Mouse (Mus musculus): ENCODE measurements around the gene Gnmt. TPM values are rescaled to one million over a fixed set of nuclear protein-coding genes. Genes with fewer than 3 reads are reported as not detected.

Gnmt gene
- polyA plus RNA-seq, 1 experiment = 54.3 TPM

- no peak for DNase-seq
- Histone ChIP-seq H3K4me1 (ENCODE audit: control insufficient read depth, insufficient read depth, low read length) (no peaks in the 10 kb centered on the region), H3K36me3 (ENCODE audit: control insufficient read depth, insufficient read depth, low read length) (no peaks in the 10 kb centered on the region), H3K27me3 (replicated peaks; ENCODE audit: control insufficient read depth, insufficient read depth, low read length) (no peaks in the 10 kb centered on the region), H3K27ac (ENCODE audit: insufficient read depth, low read depth, low read length) (no peak overlapping the region), H3K4me3 (ENCODE audit: insufficient read depth, low read depth, low read length) (no peak overlapping the region)
- TF ChIP-seq CTCF (conservative IDR thresholded peaks at IDR 0.05; ENCODE audit: insufficient read depth, insufficient read length, low read depth, low read length) (no peak), POLR2A (IDR thresholded peaks at IDR 0.05; ENCODE audit: low read depth, low read length) (no peak)
- 69% methylated on average over 1 of the region's 1 CpGs for WGBS
These were observed 34.4 kb downstream of the Gnmt start for GRCm38 (mm10) chr17:46694517-46695063.

DNA sequence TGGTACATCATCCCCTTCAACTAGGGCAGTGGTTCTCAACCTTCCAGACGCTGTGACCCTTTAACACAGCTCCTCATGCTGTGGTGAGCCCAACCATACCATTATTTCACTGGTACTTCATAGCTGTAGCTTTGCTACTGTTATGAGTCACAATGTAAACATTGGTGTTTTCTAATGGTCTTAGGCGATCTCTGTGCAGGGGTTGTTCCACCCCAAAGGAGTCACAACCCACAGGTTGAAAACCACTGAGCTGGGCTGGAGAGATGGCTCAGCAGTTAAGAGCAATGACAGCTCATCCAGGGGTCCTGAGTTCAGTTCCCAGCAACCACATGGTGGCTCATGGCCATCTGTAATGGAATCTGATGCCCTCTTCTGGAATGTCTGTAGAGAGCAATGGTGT lies 37.6 kb downstream of the Gnmt start:
- no peak for DNase-seq

GRCm38 (mm10) chr17:46690665-46691064 lies 38.3 kb downstream of the Gnmt start:
- Histone ChIP-seq H3K4me3 (ENCODE audit: insufficient read depth, low read depth, low read length) (no peak overlapping the region), H3K4me1 (ENCODE audit: control insufficient read depth, insufficient read depth, low read length) (no peaks in the 10 kb centered on the region), H3K36me3 (ENCODE audit: control insufficient read depth, insufficient read depth, low read length) (no peaks in the 10 kb centered on the region), H3K27ac (ENCODE audit: insufficient read depth, low read depth, low read length) (no peak overlapping the region), H3K27me3 (replicated peaks; ENCODE audit: control insufficient read depth, insufficient read depth, low read length) (no peaks in the 10 kb centered on the region)
- DNase-seq = no peak
- WGBS = 95% methylated on average over 12 of the region's 12 CpGs
- TF ChIP-seq POLR2A (IDR thresholded peaks at IDR 0.05; ENCODE audit: low read depth, low read length) (no peak), CTCF (conservative IDR thresholded peaks at IDR 0.05; ENCODE audit: insufficient read depth, insufficient read length, low read depth, low read length) (no peak)

More for the DNA sequence above, 37.6 kb downstream of the Gnmt start:
- Histone ChIP-seq H3K27me3 (replicated peaks; ENCODE audit: control insufficient read depth, insufficient read depth, low read length) (no peaks in the 10 kb centered on the region), H3K4me1 (ENCODE audit: control insufficient read depth, insufficient read depth, low read length) (no peaks in the 10 kb centered on the region), H3K27ac (ENCODE audit: insufficient read depth, low read depth, low read length) (no peak overlapping the region), H3K4me3 (ENCODE audit: insufficient read depth, low read depth, low read length) (no peak overlapping the region), H3K36me3 (ENCODE audit: control insufficient read depth, insufficient read depth, low read length) (no peaks in the 10 kb centered on the region)
- TF ChIP-seq POLR2A (IDR thresholded peaks at IDR 0.05; ENCODE audit: low read depth, low read length) (no peak), CTCF (conservative IDR thresholded peaks at IDR 0.05; ENCODE audit: insufficient read depth, insufficient read length, low read depth, low read length) (no peak)
- WGBS = 90% methylated on average over 2 of the region's 2 CpGs

GRCm38 (mm10) chr17:46685913-46686312 lies 43.1 kb downstream of the Gnmt start:
- 84% methylated on average over 6 of the region's 6 CpGs for WGBS
- no peaks in the 10 kb centered on the region for H3K36me3 ChIP-seq (ENCODE audit: control insufficient read depth, insufficient read depth, low read length)
- H3K27me3 ChIP-seq (replicated peaks; ENCODE audit: control insufficient read depth, insufficient read depth, low read length) = no peaks in the 10 kb centered on the region
- DNase-seq = no peak
- peaks cover 5% of the 10 kb centered on the region for H3K4me1 ChIP-seq (ENCODE audit: control insufficient read depth, insufficient read depth, low read length)
- no peak overlapping the region for H3K27ac ChIP-seq (ENCODE audit: insufficient read depth, low read depth, low read length)
- no peak for TF ChIP-seq CTCF (conservative IDR thresholded peaks at IDR 0.05; ENCODE audit: insufficient read depth, insufficient read length, low read depth, low read length)
- no peak for TF ChIP-seq POLR2A (IDR thresholded peaks at IDR 0.05; ENCODE audit: low read depth, low read length)
- H3K4me3 ChIP-seq (ENCODE audit: insufficient read depth, low read depth, low read length) = no peak overlapping the region

DNA sequence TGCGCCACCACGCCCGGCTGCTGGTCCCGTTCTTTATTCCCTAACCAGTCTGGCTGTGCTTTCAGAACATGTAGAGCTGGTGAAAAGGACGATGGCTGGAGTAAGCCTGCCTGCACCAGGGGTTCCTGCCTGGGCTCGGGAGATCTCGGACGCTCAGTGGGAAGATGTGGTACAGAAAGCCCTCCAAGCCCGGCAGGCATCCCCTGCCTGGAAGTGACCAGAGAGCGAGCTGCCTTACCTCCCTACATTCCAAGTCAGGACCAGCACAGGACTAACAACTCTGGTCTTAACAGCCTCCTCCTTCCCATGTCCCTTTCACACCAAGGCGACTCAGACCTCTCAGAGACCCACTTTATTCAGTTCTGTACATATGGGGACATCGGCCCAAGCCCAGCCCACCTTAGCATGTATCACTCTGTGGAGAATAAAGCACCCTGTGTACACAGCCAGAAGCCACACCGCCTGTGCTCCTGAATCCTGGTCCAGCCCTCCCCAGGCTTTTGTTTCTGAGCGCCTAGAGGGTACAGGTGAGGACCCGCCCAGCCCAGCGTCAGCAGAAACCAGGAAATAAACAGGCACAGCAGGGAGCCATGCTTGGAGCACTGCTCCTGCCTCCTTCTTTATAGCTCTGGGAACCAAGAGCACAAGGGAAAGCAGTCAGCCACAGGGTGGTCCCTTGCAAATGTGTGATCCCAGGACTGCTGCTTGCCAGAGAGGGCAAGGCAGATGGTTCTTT lies 46.1 kb downstream of the Gnmt start:
- Histone ChIP-seq H3K4me1 (ENCODE audit: control insufficient read depth, insufficient read depth, low read length) (peaks cover 11% of the 10 kb centered on the region), H3K27ac (ENCODE audit: insufficient read depth, low read depth, low read length) (no peak overlapping the region), H3K36me3 (ENCODE audit: control insufficient read depth, insufficient read depth, low read length) (no peaks in the 10 kb centered on the region), H3K4me3 (ENCODE audit: insufficient read depth, low read depth, low read length) (no peak overlapping the region), H3K27me3 (replicated peaks; ENCODE audit: control insufficient read depth, insufficient read depth, low read length) (no peaks in the 10 kb centered on the region)
- WGBS = 90% methylated on average over 16 of the region's 16 CpGs
- no peak for DNase-seq
- no peak for TF ChIP-seq CTCF (conservative IDR thresholded peaks at IDR 0.05; ENCODE audit: insufficient read depth, insufficient read length, low read depth, low read length)
- no peak for TF ChIP-seq POLR2A (IDR thresholded peaks at IDR 0.05; ENCODE audit: low read depth, low read length)

DNA sequence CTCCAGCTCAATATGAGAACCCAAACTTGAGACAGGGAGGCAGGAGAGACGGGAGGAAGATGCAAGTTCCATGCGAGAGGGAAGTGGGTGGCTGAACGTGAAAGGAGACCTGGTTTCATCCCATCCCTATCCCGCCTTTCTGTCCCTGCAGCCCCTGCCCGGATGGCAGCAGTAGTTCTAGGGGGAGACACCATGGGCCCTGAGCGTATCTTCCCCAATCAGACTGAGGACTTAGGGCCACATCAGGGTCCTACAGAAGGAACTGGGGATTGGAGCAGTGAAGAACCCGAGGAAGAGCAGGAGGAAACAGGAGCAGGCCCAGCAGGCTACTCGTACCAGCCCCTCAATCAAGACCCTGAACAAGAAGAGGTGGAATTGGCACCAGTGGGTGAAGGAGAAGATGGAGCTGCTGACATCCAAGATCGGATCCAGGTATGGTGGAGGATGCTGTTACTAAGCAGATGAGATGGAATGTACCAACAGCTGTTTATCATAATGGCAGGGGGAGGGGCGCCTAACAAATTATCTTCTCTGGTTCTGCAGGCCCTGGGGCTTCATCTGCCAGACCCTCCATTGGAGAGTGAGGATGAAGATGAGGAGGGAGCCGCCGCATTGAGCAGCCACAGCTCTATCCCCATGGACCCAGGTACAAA lies 47.4 kb downstream of the Gnmt start:
- H3K27ac ChIP-seq (ENCODE audit: insufficient read depth, low read depth, low read length) = no peak overlapping the region

More for the DNA sequence above, 47.4 kb downstream of the Gnmt start:
- 25% methylated on average over 12 of the region's 12 CpGs for WGBS
- TF ChIP-seq CTCF (conservative IDR thresholded peaks at IDR 0.05; ENCODE audit: insufficient read depth, insufficient read length, low read depth, low read length) (no peak), POLR2A (IDR thresholded peaks at IDR 0.05; ENCODE audit: low read depth, low read length) (no peak)
- Histone ChIP-seq H3K4me3 (ENCODE audit: insufficient read depth, low read depth, low read length) (peak overlapping the region; percentile 68), H3K4me1 (ENCODE audit: control insufficient read depth, insufficient read depth, low read length) (peaks cover 11% of the 10 kb centered on the region), H3K36me3 (ENCODE audit: control insufficient read depth, insufficient read depth, low read length) (no peaks in the 10 kb centered on the region), H3K27me3 (replicated peaks; ENCODE audit: control insufficient read depth, insufficient read depth, low read length) (no peaks in the 10 kb centered on the region)
- DNase-seq = no peak
